Mouse (Mus musculus) heart, embryonic 12.5 days (tissue): ENCODE data around the gene Exosc10. TPM values are rescaled to one million over a fixed set of nuclear protein-coding genes. Genes with fewer than 3 reads are reported as not detected.
A peak's percentile ranks its signal among the peaks of the same experiment; 100 is the strongest.

Source experiments
- ATAC-seq: fragments of 200-750 bp; cut with Nextera tagmentation; 2 replicates; pipeline ENCODE4 v1.8.0; 2017; ENCODE audit warnings: moderate TSS enrichment, moderate library complexity; ENCODE audit not compliant: insufficient number of reproducible peaks, low FRiP score
- H3K27ac ChIP-seq: fragments of 300-500 bp; sonication (generic); 2 replicates; pipeline ENCODE4 v1.5.1; 2016; ENCODE audit warnings: mild to moderate bottlenecking, moderate library complexity; ENCODE audit not compliant: poor library complexity, severe bottlenecking
- H3K27me3 ChIP-seq: fragments of 300-500 bp; sonication (generic); replicated peaks from 2 replicates; pipeline ENCODE4 v1.6.1; 2016; ENCODE audit warnings: mild to moderate bottlenecking, moderate library complexity
- H3K36me3 ChIP-seq: fragments of 300-500 bp; sonication (generic); 2 replicates; pipeline ENCODE4 v1.6.1; 2016; ENCODE audit warnings: mild to moderate bottlenecking, moderate library complexity
- H3K4me1 ChIP-seq: fragments of 300-500 bp; sonication (generic); replicated peaks from 2 replicates; pipeline ENCODE4 v1.6.1; 2016; ENCODE audit warnings: mild to moderate bottlenecking
- H3K4me2 ChIP-seq: fragments of 300-500 bp; sonication (generic); 2 replicates; pipeline ENCODE4 v1.6.1; 2016; ENCODE audit warnings: mild to moderate bottlenecking, moderate library complexity
- H3K4me3 ChIP-seq: fragments of 300-500 bp; sonication (generic); 2 replicates; pipeline ENCODE4 v1.5.1; 2016; ENCODE audit warnings: mild to moderate bottlenecking
- H3K9ac ChIP-seq: fragments of 300-500 bp; sonication (generic); 2 replicates; pipeline ENCODE4 v1.6.1; 2016; ENCODE audit warnings: mild to moderate bottlenecking, moderate library complexity
- H3K9me3 ChIP-seq: fragments of 300-500 bp; sonication (generic); replicated peaks from 2 replicates; pipeline ENCODE4 v1.6.1; 2016; ENCODE audit warnings: mild to moderate bottlenecking, moderate library complexity
- WGBS: fragments of 180-500 bp; shearing (Covaris S2); methylation state at CpG from one replicate; pipeline ENCODE4 v1.1.7; 2016; 5-methylcytosine and 5-hydroxymethylcytosine counted together
- polyA plus RNA-seq: library from polyadenylated mRNA; unstranded; fragments of >200 nt; fragmentation: Nextera tagmentation; extraction: Ambion mirVana; gene quantifications from 2 replicates; pipeline ENCODE4 v1.2.1, GENCODE M21; 2016

The Exosc10 gene
- polyA plus RNA-seq, 1 experiment from 2014 or later: 71.3 TPM

DNA sequence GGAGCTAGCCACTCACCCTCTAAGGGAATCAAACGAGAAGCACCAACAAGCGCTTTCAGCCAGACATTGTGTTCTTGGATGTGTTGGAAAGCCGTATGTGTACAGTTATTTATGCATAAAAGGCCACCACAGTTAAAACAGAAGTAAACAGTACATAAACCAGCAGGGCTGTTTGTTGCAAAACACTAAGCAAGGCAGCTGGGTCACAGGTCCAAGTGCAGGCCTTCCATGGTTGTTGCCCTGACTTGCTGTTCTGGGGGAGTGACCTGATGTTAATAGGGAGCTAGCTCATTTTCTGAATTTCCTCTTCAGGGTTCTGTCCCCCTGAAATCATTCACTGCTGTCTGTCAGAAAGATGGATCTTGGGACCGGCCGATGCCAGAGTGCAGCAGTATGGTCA lies 51.6 kb downstream of the Exosc10 start:
- 85% methylated on average over 5 of the region's 5 CpGs for WGBS
- Histone ChIP-seq H3K27me3 (no peaks in the 10 kb centered on the region), H3K9me3 (no peaks in the 10 kb centered on the region), H3K4me3 (no peak overlapping the region), H3K4me2 (no peak overlapping the region), H3K27ac (no peak overlapping the region), H3K36me3 (peaks cover 38% of the 10 kb centered on the region), H3K9ac (no peak overlapping the region), H3K4me1 (peaks cover 28% of the 10 kb centered on the region)
- no peak for ATAC-seq

DNA sequence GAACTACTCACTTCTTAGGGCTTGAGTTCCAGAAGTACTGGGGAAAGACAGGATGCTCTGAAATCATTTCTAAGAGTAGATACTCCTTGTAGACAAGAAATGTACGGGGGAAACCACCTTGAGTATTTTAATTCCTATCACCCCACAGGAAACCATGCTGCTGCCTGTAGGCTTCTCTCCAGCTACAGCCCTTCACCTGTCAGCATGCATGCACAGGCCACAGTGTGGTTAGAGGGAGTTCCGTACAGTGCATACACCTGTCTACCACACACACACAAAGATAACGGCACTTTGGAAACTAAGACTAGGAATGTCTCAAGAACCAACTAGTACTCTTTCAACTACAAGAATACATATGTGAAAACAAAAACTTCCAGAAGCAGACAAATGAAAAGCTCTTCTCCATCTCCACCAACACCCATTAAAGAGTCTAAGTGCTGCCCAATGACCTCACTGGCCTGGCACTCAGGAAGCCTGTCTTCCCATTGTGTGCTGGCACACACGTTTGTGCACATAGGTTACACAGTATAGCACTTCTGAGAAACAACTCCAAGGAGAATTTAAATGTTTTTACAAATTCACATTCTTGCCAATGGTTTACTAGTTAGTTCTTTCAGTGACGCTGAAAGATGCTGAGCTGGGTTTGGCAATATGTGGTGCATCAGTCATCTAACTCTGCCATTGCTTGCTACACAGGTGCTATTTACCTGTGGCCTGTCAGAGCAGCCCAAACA lies 52.6 kb downstream of the Exosc10 start:
- Histone ChIP-seq H3K9ac (no peak overlapping the region), H3K9me3 (no peaks in the 10 kb centered on the region), H3K36me3 (peaks cover 48% of the 10 kb centered on the region), H3K4me2 (no peak overlapping the region), H3K27me3 (no peaks in the 10 kb centered on the region), H3K4me3 (no peak overlapping the region), H3K4me1 (peaks cover 28% of the 10 kb centered on the region), H3K27ac (no peak overlapping the region)
- ATAC-seq: no peak
- 66% methylated on average over 5 of the region's 5 CpGs for WGBS

DNA sequence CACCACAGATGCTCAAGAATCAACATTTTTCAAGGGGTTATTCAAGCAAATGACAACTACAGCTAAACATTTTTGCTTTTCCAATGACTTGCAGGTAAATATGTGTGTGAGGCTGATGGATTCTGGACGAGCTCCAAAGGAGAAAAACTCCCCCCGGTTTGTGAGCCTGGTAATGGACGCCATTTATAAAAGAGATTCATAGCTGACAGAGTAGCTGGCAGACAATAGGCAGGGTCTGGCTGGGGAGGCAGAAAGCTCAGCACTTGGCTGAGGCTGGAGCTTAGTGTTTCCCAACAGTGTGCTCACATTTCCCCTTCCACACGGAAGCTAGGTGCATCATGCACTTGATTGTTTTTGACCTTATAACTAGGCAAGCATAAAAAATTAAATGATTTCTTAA lies 54.3 kb downstream of the Exosc10 start:
- peaks cover 28% of the 10 kb centered on the region for H3K4me1 ChIP-seq
- H3K9me3 ChIP-seq: no peaks in the 10 kb centered on the region
- no peak overlapping the region for H3K4me2 ChIP-seq
- no peaks in the 10 kb centered on the region for H3K27me3 ChIP-seq
- 71% methylated on average over 4 of the region's 4 CpGs for WGBS
- H3K36me3 ChIP-seq: peaks cover 59% of the 10 kb centered on the region
- ATAC-seq: no peak
- H3K27ac ChIP-seq: no peak overlapping the region
- no peak overlapping the region for H3K9ac ChIP-seq
- no peak overlapping the region for H3K4me3 ChIP-seq

DNA sequence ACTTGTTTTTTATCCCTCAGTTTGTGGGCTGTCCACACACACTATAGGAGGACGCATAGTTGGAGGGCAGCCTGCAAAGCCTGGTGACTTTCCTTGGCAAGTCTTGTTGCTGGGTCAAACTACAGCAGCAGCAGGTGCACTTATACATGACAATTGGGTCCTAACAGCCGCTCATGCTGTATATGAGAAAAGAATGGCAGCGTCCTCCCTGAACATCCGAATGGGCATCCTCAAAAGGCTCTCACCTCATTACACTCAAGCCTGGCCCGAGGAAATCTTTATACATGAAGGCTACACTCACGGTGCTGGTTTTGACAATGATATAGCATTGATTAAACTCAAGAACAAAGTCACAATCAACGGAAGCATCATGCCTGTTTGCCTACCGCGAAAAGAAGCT lies 55.5 kb downstream of the Exosc10 start:
- WGBS: 82% methylated on average over 9 of the region's 9 CpGs
- Histone ChIP-seq H3K9me3 (no peaks in the 10 kb centered on the region), H3K27me3 (no peaks in the 10 kb centered on the region), H3K4me2 (no peak overlapping the region), H3K4me3 (no peak overlapping the region), H3K9ac (no peak overlapping the region), H3K36me3 (peaks cover 67% of the 10 kb centered on the region), H3K27ac (no peak overlapping the region), H3K4me1 (peaks cover 22% of the 10 kb centered on the region)
- ATAC-seq: no peak

DNA sequence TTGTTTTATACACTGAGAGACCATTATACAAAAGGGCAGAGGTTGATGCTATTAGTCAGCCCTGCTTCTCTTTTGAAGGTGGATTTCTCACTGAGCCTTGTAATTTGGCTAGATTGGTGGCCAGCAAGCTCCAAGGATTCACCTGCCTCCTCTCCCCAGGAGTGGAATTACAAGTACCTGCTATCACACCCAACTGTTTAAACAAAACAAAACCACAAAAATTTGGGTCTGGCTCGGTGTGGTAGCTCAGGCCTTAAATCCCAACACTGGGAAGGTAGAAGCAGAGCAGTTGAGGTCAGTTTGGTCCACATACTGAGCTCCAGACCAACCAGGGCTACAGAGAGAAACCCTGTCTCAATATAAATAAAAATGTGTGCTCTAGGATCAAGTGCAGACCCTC lies 61.6 kb downstream of the Exosc10 start:
- Histone ChIP-seq H3K4me1 (peaks cover 16% of the 10 kb centered on the region), H3K27ac (no peak overlapping the region), H3K4me3 (no peak overlapping the region), H3K9ac (no peak overlapping the region), H3K4me2 (no peak overlapping the region), H3K27me3 (no peaks in the 10 kb centered on the region), H3K36me3 (peaks cover 87% of the 10 kb centered on the region), H3K9me3 (no peaks in the 10 kb centered on the region)
- WGBS: 80% methylated on average over 1 of the region's 1 CpGs
- no peak for ATAC-seq

DNA sequence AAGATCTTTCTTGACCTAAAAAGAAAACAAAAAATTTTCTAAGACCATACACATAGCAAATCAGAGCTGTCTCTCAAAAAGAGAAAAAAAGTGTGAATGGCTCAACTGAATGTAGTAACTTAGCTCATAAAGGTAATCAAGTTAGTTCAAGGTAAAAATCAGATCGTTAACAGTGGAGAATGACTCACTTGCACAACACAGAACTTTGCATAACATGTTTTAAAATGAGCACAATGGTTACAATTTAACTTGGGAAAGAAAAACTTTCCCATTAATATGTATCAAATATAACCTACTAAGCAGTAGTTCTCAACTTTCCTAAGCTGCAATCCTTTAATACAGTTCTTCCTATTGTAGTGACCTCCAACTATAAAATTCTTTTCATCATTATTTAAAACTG lies 62.5 kb downstream of the Exosc10 start:
- no peak overlapping the region for H3K4me2 ChIP-seq
- H3K36me3 ChIP-seq: peaks cover 82% of the 10 kb centered on the region
- H3K9ac ChIP-seq: no peak overlapping the region
- no peak overlapping the region for H3K4me3 ChIP-seq
- WGBS: 95% methylated on average over 1 of the region's 1 CpGs
- peaks cover 20% of the 10 kb centered on the region for H3K4me1 ChIP-seq
- H3K9me3 ChIP-seq: no peaks in the 10 kb centered on the region
- H3K27ac ChIP-seq: no peak overlapping the region
- H3K27me3 ChIP-seq: no peaks in the 10 kb centered on the region
- no peak for ATAC-seq

DNA sequence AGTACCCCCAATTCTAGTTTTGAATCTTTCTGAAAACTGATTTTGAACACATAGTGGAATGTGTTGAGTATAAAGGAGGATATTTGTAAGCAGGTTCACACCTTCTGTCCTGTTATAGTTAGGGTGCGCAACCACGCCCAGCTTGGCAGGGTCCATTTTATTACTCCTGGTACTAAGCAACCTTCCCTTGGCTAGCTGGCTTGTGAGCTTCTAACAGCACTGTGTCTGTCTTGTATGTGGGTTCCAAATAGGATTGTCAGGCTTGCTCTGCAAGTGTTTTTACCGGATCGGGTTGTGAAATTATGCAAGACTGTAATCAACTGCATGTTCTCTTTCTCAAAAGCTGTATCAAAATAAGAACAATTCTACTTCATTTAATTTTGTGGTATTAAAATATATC lies 64.3 kb downstream of the Exosc10 start:
- Histone ChIP-seq H3K4me1 (peaks cover 20% of the 10 kb centered on the region), H3K27ac (no peak overlapping the region), H3K4me3 (no peak overlapping the region), H3K9ac (no peak overlapping the region), H3K9me3 (no peaks in the 10 kb centered on the region), H3K4me2 (no peak overlapping the region), H3K36me3 (peaks cover 66% of the 10 kb centered on the region), H3K27me3 (no peaks in the 10 kb centered on the region)
- WGBS: 96% methylated on average over 4 of the region's 4 CpGs
- ATAC-seq: no peak

DNA sequence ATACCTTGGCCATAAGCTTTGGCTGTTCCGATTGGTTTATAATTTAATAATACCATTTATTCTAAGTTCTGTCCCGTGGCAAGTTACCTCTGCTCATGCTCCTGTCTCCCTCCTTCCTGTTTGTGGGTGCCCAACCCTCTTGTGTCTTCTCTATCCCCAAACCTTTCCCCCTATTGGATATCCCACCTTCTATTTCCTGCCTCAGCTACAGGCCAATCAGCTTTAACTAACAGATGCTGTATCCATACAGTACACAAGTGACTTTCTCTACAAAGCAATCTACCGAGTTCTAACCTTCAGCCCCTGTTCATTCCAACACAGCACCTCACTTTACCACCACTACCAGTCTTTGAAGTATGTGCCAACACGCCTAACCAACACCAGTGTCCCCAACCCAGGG lies 65.4 kb downstream of the Exosc10 start:
- H3K4me2 ChIP-seq: 0 out of 2 replicates have a peak overlapping the region, but pooled peaks have one; percentile 0
- no peak overlapping the region for H3K4me3 ChIP-seq
- 86% methylated on average over 4 of the region's 4 CpGs for WGBS
- H3K36me3 ChIP-seq: peaks cover 59% of the 10 kb centered on the region
- no peaks in the 10 kb centered on the region for H3K9me3 ChIP-seq
- H3K27ac ChIP-seq: no peak overlapping the region
- ATAC-seq: no peak
- H3K4me1 ChIP-seq: peaks cover 20% of the 10 kb centered on the region
- H3K9ac ChIP-seq: no peak overlapping the region
- no peaks in the 10 kb centered on the region for H3K27me3 ChIP-seq

DNA sequence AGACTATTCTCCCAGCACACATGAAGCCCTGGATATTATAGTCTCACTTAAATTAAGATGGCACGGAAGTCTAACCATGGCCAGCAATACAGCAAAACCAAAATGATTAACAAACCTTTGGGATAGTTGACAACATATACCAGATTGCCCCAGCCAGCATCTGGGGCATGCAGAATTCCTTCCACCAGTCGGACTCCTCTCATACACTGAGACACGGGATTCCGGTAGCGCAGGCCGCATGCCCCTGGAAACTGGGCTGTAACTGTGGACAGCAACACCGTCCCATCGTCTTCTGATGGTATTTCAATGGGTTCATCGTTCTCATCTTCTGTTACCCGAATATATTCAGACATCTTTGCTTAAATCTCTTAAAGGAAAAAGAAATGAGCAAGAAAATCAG lies 66.8 kb downstream of the Exosc10 start:
- Histone ChIP-seq H3K4me2 (peak overlapping the region; percentile 96), H3K27me3 (no peaks in the 10 kb centered on the region), H3K27ac (no peak overlapping the region), H3K4me3 (peak overlapping the region; percentile 95; the same call in 1 of the 2 replicates), H3K36me3 (peaks cover 45% of the 10 kb centered on the region), H3K4me1 (peaks cover 20% of the 10 kb centered on the region), H3K9ac (no peak overlapping the region), H3K9me3 (no peaks in the 10 kb centered on the region)
- WGBS: 77% methylated on average over 10 of the region's 10 CpGs
- no peak for ATAC-seq

DNA sequence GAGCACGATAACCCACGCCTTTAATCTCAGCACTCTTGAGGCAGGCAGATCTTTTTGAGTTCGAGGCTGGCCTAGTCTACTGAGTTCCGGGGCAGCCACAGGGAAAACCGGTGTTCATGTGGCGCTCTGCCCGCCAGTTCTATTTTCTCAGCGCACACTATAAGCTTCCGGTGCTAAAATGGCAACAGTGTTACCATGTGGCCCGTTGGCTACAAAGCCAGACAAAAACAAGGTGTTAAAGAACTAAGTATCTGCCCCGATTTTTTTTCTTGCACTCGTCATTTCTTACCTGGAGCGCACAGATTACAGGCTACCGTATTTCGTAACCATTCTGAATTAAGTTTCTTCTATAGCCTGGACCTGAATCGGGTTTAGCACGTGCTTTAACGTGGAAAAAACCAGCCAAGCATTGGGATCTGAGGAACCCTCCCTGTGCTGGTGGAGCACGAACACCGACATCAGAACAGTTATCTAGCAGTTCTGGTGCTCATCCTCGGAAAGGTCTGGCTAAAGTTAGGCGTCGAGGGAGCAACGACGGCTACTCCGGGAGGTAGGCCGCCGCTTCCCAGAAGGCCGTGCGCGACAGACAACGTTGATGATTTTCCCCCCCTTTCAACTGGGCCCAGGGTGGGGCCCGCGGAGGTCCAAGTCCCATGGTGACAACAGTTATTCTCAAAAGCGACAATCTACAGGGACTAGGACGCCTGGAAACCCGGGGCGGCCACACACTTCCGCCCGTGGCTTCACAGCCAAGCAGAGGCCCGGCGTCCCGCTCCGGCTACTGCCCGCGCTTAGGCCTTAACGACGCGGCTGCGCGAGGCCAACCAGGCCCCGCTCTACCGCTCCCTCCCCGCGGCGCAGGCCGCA lies 67.8 kb downstream of the Exosc10 start:
- H3K4me2 ChIP-seq: peak overlapping the region; percentile 96
- no peaks in the 10 kb centered on the region for H3K27me3 ChIP-seq
- peak overlapping the region; percentile 97 for H3K27ac ChIP-seq
- peaks cover 20% of the 10 kb centered on the region for H3K4me1 ChIP-seq
- peak overlapping the region; percentile 95 for H3K4me3 ChIP-seq
- peaks cover 40% of the 10 kb centered on the region for H3K36me3 ChIP-seq
- peak overlapping the region; percentile 100 for H3K9ac ChIP-seq
- under 1% methylated on average over 57 of the region's 57 CpGs for WGBS
- peak; percentile 73 for ATAC-seq
- no peaks in the 10 kb centered on the region for H3K9me3 ChIP-seq

DNA sequence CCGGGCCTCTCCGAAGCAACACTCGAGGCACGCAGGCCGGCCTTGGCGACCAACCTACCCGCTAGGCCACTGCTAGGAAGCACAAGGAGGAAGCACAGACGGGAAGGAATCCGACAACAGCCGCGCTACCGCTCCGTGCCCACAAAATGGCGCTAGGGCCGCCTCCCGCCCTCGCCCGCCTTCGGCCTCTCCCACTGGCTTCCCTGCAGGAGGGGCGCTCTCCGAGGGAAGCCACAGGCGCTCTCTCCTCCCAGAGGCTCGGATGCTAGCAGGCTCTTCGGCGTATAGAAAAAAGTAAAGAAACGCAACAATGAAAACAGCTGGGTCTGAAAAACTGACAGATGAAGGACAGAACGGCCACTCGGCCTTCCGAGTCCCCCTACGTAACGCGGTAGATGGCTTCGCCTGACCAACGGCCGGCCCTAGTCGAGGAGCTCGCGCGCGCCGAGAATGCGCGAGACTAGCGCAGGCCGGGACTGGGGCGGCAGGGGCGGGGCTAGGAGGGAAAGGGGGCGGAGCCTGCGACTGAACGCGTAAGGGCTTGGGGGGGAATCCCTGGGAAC lies 68.5 kb downstream of the Exosc10 start, which contains the start of gene Tardbp:
Gene Tardbp (minus strand): TSS at position 397 of the 563 bp plus-strand sequence.
- Histone ChIP-seq H3K36me3 (peaks cover 33% of the 10 kb centered on the region), H3K9me3 (no peaks in the 10 kb centered on the region), H3K4me2 (peak within 1 kb of the TSS; percentile 96), H3K4me3 (peak within 1 kb of the TSS; percentile 95), H3K9ac (peak within 1 kb of the TSS; percentile 100), H3K27me3 (no peaks in the 10 kb centered on the region), H3K27ac (peak within 1 kb of the TSS; percentile 97), H3K4me1 (peaks cover 20% of the 10 kb centered on the region)
- ATAC-seq: peak; percentile 97
- under 1% methylated on average over 51 of the region's 51 CpGs for WGBS
